Mouse (Mus musculus) frontal cortex, postnatal 25 days (tissue): ENCODE results near the gene Gm8797.
"Not testable (repeated sequence)": the region's sequence is repeated elsewhere in the genome, so short reads cannot be mapped to it uniquely, and the experiment has no call there.

Experiments used
- DNase-seq, 2 experiments: peaks; one replicate each; pipeline ENCODE4 v3.0.0; 2022; ENCODE audit warnings: low spot score in 2 of 2

Gene Gm8797

DNA sequence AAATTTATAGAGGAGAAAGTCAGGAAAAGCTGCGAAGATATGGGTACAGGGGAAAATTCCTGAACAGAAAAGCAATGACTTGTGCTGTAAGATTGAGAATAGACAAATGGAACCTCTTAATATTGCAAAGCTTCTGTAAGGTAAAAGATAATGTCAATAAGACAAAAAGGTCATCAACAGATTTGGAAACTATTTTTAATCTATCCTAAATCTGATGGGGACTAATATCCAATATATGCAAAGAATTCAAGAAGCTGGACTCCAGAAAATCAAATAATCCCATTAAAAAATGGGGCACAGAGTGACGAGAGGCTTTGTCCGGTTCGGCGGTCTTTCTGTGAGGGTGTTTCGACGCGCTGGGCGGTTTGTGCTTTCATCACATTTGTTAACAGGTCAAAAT is at the start of gene Gm8797:
TSS of gene Gm8797 (plus strand) at position 301 of the 400 bp plus-strand sequence.
- DNase-seq = not testable (repeated sequence)

DNA sequence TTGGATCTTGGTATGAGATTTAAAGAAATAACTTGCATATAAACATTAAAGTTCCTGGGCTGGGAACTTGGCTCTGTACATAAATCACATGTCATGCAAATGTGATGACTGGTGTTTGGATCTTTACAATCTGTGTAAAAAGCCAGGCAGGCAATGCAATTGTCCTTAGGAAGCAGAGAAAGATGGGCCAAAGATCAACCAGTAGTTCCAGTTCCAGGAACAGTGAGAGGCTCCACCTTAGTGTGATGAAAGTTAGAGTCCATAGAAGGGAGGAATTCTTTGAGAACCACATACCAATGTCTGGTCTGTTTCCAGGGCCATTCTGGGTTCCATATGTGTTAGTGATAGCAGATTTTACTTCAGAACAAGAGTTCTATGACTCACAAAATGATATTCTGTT is 36.1 kb upstream of the Gm8797 start:
- no peak for DNase-seq

- DNase-seq = no peak
Observed at GRCm38 (mm10) chr3:5732931-5733330, 17.7 kb upstream of the Gm8797 start.

- peak; percentile 3 to 11 for DNase-seq
Observed at GRCm38 (mm10) chr3:5754763-5755478, 4.3 kb downstream of the Gm8797 start.

GRCm38 (mm10) chr3:5766256-5766655 is 15.7 kb downstream of the Gm8797 start:
- DNase-seq = no peak

DNA sequence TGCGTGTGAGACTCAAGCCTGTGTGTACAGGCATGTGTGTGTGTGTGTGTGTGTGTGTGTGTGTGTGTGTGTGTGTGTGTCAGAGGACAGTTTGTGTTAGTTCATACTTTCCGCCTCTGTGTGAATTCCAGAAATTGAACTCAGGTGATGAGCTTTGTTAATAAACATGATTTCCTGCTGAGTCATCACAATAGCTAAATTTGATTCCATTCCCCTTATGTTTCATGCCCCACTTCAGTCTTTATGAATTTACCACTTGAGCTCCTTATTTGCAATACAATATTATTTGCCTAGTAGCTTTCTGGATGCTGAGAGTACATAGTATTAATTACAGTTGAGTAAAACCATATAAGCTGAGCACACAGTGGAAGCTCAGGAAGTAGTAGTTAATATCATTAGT is 26.3 kb downstream of the Gm8797 start:
- no peak for DNase-seq
